Mouse (Mus musculus) regulatory T cell (primary cell): ENCODE results near the gene C5ar1.

Source experiments
- in situ Hi-C: fragments of 300-600 bp; cut with MboI, MseI; formaldehyde crosslinking; loops from one replicate; pipeline ENCODE4 v1.15.1; 2025; ENCODE audit warnings: high pct_unique_total_duplicates

Gene C5ar1

DNA sequence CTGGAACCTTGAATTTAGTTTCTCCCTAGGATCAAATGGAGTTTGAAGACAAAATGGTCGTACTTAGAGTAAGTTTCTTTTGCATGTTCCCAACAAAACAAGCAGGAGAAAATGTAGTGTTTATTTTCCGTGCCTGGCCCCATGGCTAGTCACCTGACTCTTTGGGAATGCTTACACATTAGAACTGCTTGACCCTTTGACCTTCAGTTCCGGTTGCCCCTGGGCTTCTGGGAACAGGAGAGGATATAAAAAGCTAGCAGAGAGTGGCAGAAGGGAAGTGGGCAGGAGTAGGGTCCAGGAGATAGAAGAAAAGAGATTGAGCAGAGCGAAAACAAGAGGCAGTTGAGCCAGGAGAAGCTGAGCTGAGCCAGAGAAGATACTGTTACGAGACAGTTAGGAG lies 29.5 kb downstream of the C5ar1 start:
- in situ Hi-C loops = no loop called here

DNA sequence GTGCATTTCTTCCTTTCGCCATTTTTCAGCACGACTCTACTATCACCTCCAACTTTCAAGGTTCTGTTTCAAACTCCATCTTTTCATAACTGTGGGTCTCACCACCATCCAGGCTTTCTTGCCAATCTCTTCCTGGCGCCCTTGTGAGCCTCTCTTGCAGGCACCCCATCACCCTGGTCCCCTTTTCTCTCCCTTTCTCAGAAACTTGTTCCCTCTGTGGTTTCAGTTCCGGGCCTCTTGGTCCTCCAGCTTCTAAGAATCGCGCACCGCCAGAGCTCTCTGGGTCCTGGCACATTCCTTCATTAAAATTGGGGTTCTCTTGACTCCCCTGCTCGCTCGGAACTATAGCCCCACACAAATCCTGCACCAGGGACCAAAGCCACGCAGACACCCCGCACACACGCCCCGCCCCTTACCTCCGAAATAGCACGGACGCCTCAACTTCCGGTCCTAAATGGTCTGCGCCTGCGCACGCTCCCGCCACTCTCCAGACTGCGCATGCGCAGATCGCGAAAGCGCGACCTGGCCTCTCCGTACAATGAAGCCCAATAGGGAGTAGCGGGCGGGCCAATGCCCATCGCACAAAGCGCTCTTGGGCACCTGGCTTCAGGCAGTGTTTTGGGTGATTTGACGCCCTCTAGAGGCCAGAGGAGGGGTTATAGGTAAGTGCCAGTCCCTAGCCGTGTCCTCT lies 37.6 kb downstream of the C5ar1 start, which contains the start of gene Dhx34:
Gene Dhx34, minus strand, starts transcription at position 456 of the 691 bp plus-strand sequence.
- in situ Hi-C loops = no loop called here

DNA sequence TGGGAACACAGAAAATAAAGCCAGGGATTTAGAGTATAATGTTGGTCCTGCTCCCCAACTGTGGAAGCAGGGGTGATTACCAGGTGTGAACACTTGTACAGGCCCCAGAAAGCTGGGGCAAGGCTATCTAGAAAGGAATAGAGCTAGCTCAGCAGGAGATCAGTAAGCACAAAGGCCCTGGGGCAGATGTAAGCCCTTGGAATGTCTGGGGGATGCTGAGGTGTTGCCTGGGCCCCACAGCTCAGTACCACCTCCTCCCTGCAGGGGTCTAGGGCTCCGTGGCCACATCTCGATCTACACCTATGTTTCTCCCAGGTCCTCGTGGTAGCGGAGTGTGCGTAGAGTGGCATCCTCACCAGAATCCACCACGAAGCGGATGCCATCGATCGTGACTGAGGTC lies 45.4 kb downstream of the C5ar1 start:
- in situ Hi-C loops = no loop called here

DNA sequence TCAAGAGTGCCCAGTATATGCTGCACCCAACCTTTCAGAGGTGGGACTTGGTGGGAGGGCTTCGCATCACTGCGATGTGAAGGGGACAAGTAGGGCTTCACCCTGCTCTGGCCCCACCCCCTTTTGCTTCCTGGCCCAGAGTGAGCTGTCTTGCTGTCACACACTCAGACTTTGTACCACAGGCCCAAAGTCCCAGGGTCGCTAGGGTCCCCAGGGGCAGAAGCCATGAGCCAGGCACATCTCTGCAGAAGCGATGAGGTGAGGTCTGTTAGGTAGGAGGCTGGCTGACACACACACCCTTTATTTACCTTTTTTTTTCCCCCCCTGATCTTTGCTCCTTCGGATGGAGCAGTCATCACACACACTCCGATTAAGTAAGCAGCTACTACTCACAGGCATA lies 46.1 kb downstream of the C5ar1 start:
- in situ Hi-C loops = no loop called here

DNA sequence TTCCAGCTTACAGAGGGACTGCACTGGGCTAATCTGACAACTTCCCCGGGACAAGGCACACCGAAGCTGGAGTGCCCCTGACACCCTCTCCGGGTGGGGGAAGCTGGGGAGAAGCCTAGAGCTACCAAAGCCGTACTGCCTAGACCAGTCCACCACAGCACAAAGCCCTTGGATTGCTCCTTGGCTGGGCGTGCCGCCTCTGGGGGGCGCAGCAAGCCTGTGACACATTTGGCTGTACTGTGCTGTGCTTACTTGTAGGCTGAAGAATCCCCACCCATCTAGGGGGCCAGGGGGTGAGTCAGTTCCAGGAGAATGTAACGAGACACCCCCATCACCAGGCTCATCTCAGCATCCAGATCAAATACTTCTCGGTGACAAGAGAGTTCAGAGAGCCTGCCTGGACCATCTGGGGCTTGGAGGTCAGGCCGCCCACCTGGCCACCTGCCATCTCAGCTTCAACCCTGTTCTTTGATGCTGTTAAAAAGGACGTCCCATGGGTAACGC lies 48.4 kb downstream of the C5ar1 start:
- in situ Hi-C loops = no loop called here

DNA sequence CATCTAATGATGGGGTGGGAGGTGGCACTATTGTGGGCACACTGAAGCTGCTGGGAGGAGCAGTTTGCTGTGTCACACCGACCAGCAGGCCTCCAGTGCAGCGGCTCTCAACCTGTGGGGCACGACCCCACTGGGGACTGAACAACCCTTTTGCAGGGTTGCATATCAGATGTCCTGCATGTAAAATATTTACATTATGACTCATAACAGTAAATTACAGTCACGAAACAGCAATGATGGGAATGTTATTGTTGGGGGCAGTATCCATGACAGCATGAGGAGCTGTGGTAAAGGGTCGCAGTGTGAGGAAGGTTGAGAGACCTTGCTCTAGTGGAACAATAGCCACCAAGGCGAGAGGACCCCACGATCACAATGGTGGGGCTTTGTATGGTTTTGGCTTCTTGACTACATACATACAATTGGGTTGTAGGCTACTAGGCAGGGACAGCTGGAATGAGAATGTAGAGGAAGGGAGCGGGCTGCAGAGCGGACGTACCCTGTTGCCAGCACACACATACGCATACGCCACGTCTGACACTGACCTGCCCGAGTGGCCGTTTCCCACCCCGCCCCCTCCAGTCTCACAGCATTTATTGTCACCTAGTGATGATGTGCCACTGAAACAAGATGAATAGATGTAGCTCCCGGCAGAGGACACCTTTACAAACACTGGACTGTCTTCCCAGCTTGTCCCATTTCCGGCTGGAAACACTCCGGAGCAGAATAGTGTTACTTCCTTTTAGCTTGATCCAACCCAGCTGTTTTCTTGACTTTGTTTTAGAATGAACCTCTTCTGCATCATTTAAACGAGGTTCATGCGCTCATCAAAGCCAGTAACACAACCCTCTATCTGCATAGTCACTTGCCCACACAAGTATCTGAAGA lies 50.3 kb downstream of the C5ar1 start:
- in situ Hi-C loops = no loop called here

DNA sequence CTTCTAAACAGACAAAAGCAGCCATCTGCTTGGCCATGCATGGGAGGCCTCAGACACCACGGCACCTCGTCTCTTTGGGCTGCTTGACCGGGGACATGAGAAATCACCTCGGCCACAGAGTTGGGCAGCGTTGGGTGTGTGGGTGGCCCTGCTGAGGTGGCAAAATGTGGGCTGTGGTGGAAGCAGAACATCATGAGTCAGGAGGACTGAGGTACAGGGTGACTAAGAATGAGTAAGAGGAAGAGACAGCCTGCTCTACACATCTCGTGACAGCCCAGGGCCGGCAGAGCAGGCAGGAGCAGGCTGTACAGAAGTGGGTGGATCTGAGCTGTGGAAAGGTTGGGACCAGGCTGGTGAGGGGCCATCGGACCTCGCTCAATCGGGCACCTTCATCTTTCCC lies 51.8 kb downstream of the C5ar1 start:
- in situ Hi-C loops = no loop called here

DNA sequence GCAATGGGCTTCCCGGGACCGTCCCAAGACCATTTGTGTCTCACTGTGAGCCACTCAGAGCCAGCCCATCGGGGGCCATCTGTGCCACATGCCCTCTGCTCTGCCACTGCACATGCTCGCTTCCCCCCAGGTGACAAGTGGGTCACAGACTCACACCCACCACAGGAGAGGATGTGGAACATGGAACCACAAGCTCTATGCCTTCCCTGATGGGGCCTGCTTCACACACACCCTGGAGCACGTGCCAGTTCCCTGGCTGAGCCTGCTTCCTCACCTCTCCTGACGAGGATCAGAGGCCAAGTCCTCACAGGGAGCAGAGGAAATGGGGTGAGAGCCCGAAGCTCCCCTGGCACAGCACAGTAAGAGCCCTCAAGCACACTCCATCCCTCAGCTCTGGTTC lies 52.3 kb downstream of the C5ar1 start:
- in situ Hi-C loops = no loop called here

DNA sequence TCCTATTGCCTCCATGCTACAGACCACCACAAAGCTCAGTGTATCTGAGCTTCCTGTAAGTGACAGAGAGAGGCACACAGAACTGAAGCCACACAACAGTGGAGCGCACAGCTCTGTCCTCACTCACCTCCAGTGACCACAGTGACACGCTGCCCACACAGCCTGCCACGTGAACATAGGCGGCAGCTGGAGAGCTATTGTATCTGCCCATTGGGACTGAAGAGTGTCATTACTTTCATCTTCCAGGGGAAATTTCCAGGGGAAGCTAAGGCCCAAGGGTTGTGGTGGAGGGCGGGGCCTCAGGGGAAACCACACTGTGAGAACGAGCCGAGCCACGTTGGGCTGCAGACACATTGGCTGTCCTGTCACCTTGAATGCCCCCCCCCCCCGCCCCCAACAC lies 54.5 kb downstream of the C5ar1 start:
- in situ Hi-C loops = no loop called here

DNA sequence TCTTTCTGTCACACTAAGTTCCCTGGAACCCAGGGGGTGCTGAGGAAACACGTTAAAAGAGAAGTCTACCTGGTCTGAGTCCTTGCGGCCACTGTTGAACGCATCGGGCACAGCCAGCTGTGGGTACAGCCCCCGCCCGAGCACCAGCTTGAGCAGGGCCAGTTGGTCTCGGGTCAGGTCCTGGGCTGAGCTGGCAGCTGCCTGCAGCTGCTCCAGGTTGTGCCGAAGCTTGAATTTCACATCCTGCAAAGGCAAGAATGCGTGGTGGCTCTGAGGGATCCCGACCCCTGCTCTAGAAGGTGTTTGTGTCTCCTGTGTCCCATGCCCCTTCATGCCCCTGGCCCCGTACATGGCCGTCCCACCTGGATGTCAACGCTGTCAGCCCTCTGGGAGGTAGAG lies 55.8 kb downstream of the C5ar1 start:
- in situ Hi-C loops = no loop called here

DNA sequence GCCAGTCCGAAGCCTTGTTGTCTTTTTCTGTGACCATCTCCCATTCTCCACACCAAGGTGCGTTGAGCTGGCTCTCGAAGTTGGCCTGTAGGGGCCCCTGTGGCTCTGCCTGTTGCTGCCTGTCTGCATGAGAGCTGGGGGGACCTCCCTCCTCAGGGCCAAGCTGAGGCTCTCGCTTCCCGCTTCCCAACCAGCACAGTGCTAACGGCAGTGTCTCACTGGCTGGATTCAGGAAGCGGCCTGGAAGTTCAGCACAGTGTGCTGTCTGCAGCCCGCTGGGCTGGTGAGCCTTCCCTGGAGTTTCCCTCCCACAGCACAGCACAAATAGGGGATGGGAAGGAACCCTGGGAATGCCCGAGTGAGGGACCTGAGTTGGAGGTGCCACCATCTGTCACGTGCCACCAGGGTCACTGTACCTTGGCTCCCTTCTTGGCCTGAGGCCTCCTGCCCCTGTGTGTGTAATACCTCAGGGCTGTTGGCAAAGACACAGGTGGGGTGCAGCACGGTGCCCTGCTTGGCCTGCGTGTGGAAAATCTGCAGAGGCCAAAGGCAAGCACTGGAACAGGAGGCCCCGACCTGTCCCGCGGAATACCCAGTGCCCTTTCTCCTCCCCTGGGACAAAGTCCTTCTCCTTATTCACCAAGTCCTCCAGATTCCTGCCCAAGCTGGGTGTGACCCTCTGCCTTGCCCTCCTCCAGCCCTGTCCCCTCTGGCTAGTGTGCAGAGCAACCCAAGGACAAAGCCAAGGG lies 56.4 kb downstream of the C5ar1 start:
- in situ Hi-C loops = no loop called here

DNA sequence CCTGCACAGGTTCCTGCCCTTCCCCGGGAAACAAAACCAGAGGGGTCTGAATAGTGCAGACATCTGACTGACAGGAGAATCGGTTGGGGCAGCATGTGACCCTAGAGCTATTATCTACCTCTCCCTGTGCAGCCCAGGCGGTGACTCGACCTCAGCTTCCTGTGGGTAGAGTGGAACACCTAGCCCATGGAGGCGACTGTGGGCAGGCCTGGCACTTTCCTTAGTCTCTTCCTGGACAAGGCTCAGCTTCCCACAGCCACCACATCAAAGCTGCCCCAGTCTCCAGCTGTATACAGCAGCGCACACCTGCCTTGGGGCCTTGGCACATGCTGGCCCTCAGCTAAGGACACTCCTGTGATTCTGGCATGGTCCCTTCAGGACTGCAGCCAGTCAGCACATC lies 58.2 kb downstream of the C5ar1 start:
- in situ Hi-C loops = no loop called here

DNA sequence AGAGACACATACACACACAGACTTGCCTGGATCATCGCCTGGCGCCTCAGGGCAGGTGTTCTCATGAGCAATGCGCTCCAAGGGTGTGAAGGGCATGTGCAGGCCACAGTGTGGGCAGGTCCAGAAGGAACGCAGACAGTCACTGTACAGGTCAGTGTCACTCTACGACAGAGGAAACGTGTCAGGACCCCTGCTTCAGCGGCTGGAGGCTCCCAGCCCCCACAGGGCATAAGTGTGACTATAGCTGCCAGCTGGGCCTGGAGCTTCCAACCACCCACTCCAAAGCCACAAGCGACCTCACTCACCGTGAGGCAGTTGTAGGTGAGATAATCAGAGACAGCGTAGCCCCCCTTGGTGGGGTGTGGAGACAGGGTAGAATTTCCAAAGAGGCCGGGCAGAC lies 60.8 kb downstream of the C5ar1 start:
- in situ Hi-C loops = no loop called here

DNA sequence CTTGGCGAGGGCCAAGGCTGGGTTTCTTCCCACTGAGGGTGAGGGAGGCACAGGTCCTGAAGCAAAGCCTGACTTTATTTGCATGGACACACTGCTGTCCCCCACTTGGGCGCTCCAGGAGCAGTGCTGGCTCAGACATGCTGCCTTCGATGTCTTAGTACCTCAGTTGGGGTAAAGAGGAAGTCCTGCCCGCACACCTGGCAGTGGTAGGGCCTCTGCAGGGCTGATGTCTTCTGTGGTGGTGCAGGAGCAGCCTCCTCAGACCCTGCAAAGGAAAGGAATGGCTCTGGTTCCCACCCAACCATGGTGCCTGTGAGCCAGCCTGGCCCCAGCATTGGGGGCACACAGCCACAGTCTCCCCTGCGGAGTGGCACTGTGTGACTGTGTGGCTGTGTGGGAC lies 62.2 kb downstream of the C5ar1 start:
- in situ Hi-C loops = no loop called here
